Mouse (Mus musculus) heart, postnatal 0 days (tissue): Measurements from ENCODE around the gene Ppp2r2c. TPM values are rescaled to one million over a fixed set of nuclear protein-coding genes. Genes with fewer than 3 reads are reported as not detected.

Experiments
- ATAC-seq: fragments of 200-750 bp; cut with Nextera tagmentation; 2 replicates; pipeline ENCODE4 v1.8.0; 2017; ENCODE audit warnings: low read depth, moderate number of reproducible peaks, moderate library complexity; ENCODE audit not compliant: insufficient read depth
- DNase-seq: peaks from one replicate; pipeline ENCODE4 v3.0.0-alpha.2; 2016; ENCODE audit warnings: low spot score
- H3K27ac ChIP-seq: fragments of 300-500 bp; sonication (generic); 2 replicates; pipeline ENCODE4 v1.5.1; 2014; ENCODE audit warnings: low read depth, mild to moderate bottlenecking
- H3K27me3 ChIP-seq: fragments of 300-500 bp; sonication (generic); 2 replicates; pipeline ENCODE4 v1.6.1; 2014; ENCODE audit warnings: low read length, mixed read lengths; ENCODE audit not compliant: control insufficient read depth, insufficient read depth
- H3K36me3 ChIP-seq: fragments of 300-500 bp; sonication (generic); replicated peaks from 2 replicates; pipeline ENCODE4 v1.6.1; 2014; ENCODE audit warnings: low read length, mixed read lengths; ENCODE audit not compliant: control insufficient read depth, insufficient read depth
- H3K4me1 ChIP-seq: fragments of 300-500 bp; sonication (generic); 2 replicates; pipeline ENCODE4 v1.6.1; 2014; ENCODE audit warnings: antibody characterized with exemption; ENCODE audit not compliant: control insufficient read depth, insufficient read depth
- H3K4me2 ChIP-seq: fragments of 300-500 bp; sonication (generic); 2 replicates; pipeline ENCODE4 v1.6.1; 2014; ENCODE audit warnings: low read depth, mild to moderate bottlenecking, low read length, moderate library complexity
- H3K4me3 ChIP-seq: fragments of 300-500 bp; sonication (generic); 2 replicates; pipeline ENCODE4 v1.5.1; 2014; ENCODE audit warnings: low read depth, low read length
- H3K9ac ChIP-seq: fragments of 300-500 bp; sonication (generic); replicated peaks from 2 replicates; pipeline ENCODE4 v1.6.1; 2014; ENCODE audit warnings: low read depth, low read length, mixed read lengths
- H3K9me3 ChIP-seq: fragments of 300-500 bp; sonication (generic); replicated peaks from 2 replicates; pipeline ENCODE4 v1.6.1; 2016; ENCODE audit warnings: low read length; ENCODE audit not compliant: control insufficient read depth
- CTCF ChIP-seq: IDR thresholded peaks from 2 replicates; pipeline ENCODE4 v1.5.1; 2016; ENCODE audit warnings: antibody characterized with exemption, control low read depth, low read depth
- EP300 ChIP-seq: IDR thresholded peaks from 2 replicates; pipeline ENCODE4 v1.6.1; 2016; ENCODE audit warnings: antibody characterized with exemption, low read depth
- WGBS: fragments of 180-500 bp; shearing (Covaris S2); extraction: QIAGEN DNeasy Blood & Tissue Kit; methylation state at CpG from one replicate; pipeline ENCODE4 v1.1.7; 2014; 5-methylcytosine and 5-hydroxymethylcytosine counted together
- polyA plus RNA-seq: library from polyadenylated mRNA; unstranded; fragments of >200 nt; fragmentation: Nextera tagmentation; extraction: Ambion mirVana; gene quantifications from 2 replicates; pipeline ENCODE4 v1.2.1, GENCODE M21; 2015
- total RNA-seq: library from RNA; depleted of rRNA; stranded (reverse); fragments of >200 nt; gene quantifications from 2 replicates; pipeline ENCODE4 v1.2.3, GENCODE M21; 2014; ENCODE audit warnings: low replicate concordance

The Ppp2r2c gene
- total and polyA plus RNA-seq, 2 experiments from 2014 or later: not detected

- H3K36me3 ChIP-seq: peaks cover 36% of the 10 kb centered on the region
- no peak for ATAC-seq
These were observed 107.0 kb downstream of the Ppp2r2c start for GRCm38 (mm10) chr5:36975336-36975735.

GRCm38 (mm10) chr5:36977809-36978208 is 109.5 kb downstream of the Ppp2r2c start:
- H3K36me3 ChIP-seq: peaks cover 32% of the 10 kb centered on the region
- no peak overlapping the region for H3K27ac ChIP-seq
- no peak overlapping the region for H3K9ac ChIP-seq
- no peaks in the 10 kb centered on the region for H3K27me3 ChIP-seq
- DNase-seq (no peak), ATAC-seq (no peak)
- TF ChIP-seq CTCF: no peak
- TF ChIP-seq EP300: no peak
- no peaks in the 10 kb centered on the region for H3K4me1 ChIP-seq
- no peak overlapping the region for H3K4me3 ChIP-seq
- 62% methylated on average over 9 of the region's 9 CpGs for WGBS
- no peaks in the 10 kb centered on the region for H3K9me3 ChIP-seq
- no peak overlapping the region for H3K4me2 ChIP-seq

More at GRCm38 (mm10) chr5:36975336-36975735, 107.0 kb downstream of the Ppp2r2c start:
- H3K4me2 ChIP-seq: no peak overlapping the region
- H3K9me3 ChIP-seq: no peaks in the 10 kb centered on the region
- TF ChIP-seq CTCF (no peak), EP300 (no peak)
- no peaks in the 10 kb centered on the region for H3K27me3 ChIP-seq
- no peak overlapping the region for H3K27ac ChIP-seq
- H3K9ac ChIP-seq: no peak overlapping the region
- 88% methylated on average over 13 of the region's 13 CpGs for WGBS
- no peak overlapping the region for H3K4me3 ChIP-seq
- DNase-seq: no peak
- H3K4me1 ChIP-seq: no peaks in the 10 kb centered on the region

GRCm38 (mm10) chr5:36979001-36979400 is 110.7 kb downstream of the Ppp2r2c start:
- Histone ChIP-seq H3K4me2 (no peak overlapping the region), H3K4me1 (no peaks in the 10 kb centered on the region), H3K9ac (no peak overlapping the region), H3K27me3 (no peaks in the 10 kb centered on the region), H3K9me3 (no peaks in the 10 kb centered on the region), H3K36me3 (peaks cover 20% of the 10 kb centered on the region), H3K4me3 (no peak overlapping the region), H3K27ac (no peak overlapping the region)
- ATAC-seq (no peak), DNase-seq (no peak)
- no peak for TF ChIP-seq EP300
- TF ChIP-seq CTCF: no peak
- WGBS: 51% methylated on average over 8 of the region's 8 CpGs

GRCm38 (mm10) chr5:36979631-36980030 is 111.3 kb downstream of the Ppp2r2c start:
- no peaks in the 10 kb centered on the region for H3K9me3 ChIP-seq
- DNase-seq (no peak), ATAC-seq (no peak)
- H3K9ac ChIP-seq: no peak overlapping the region
- peaks cover 19% of the 10 kb centered on the region for H3K36me3 ChIP-seq
- H3K4me2 ChIP-seq: no peak overlapping the region
- H3K27me3 ChIP-seq: no peaks in the 10 kb centered on the region
- no peak overlapping the region for H3K4me3 ChIP-seq
- no peak overlapping the region for H3K27ac ChIP-seq
- 67% methylated on average over 7 of the region's 7 CpGs for WGBS
- TF ChIP-seq EP300 (no peak), CTCF (no peak)
- H3K4me1 ChIP-seq: no peaks in the 10 kb centered on the region

GRCm38 (mm10) chr5:36982271-36982670 is 114.0 kb downstream of the Ppp2r2c start:
- Histone ChIP-seq H3K4me2 (no peak overlapping the region), H3K36me3 (peaks cover 5% of the 10 kb centered on the region; the same call in 1 of the 2 replicates), H3K27me3 (no peaks in the 10 kb centered on the region), H3K9ac (no peak overlapping the region), H3K27ac (no peak overlapping the region), H3K4me1 (peaks cover 6% of the 10 kb centered on the region), H3K9me3 (no peaks in the 10 kb centered on the region), H3K4me3 (no peak overlapping the region)
- no peak for TF ChIP-seq EP300
- TF ChIP-seq CTCF: no peak
- WGBS: 91% methylated on average over 4 of the region's 4 CpGs
- DNase-seq (no peak), ATAC-seq (no peak)

DNA sequence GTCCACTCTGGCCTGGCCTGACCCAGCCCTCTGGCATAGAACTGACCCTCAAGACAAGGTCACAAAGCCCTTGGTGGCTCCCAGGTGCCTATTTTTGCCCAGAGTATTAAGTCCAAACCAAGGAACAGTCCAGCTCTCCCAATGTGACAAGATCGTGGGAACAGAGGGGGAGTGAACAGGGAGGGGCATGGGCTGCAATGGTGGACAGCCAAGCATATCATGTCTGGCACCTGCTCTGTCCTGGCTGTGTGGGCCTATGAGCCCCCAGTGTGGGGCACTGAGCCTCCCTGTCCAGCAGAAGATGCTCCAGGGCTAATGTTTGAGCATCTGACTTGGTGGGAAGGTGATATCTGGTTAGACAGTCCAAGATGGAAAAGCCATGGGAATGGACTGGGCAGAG is 118.3 kb downstream of the Ppp2r2c start:
- Histone ChIP-seq H3K9me3 (no peaks in the 10 kb centered on the region), H3K4me3 (no peak overlapping the region), H3K9ac (no peak overlapping the region), H3K4me1 (peaks cover 6% of the 10 kb centered on the region), H3K27ac (no peak overlapping the region), H3K36me3 (peaks cover 2% of the 10 kb centered on the region; the same call in 1 of the 2 replicates), H3K4me2 (no peak overlapping the region), H3K27me3 (no peaks in the 10 kb centered on the region)
- TF ChIP-seq EP300: no peak
- no peak for ATAC-seq
- 24% methylated on average over 1 of the region's 1 CpGs for WGBS
- DNase-seq: no peak
